In genomic region chr5:113300148-113300889, GRCm38 (mm10) we compare ENCODE assay signal across 18 mouse cellular contexts. TPM values are rescaled to one million over a fixed set of nuclear protein-coding genes. Genes with fewer than 3 reads are reported as not detected.
DNase-seq lines count a peak whose midpoint lies in the region; ATAC-seq and TF ChIP-seq lines count a peak whose summit lies in the region.
"Had no signal": no experiment of that assay in that cellular context is flagged by ENCODE, and none has a peak within 500 bp of the region (broad histone marks: within the 10 kb centered on the region; RNA-seq: fewer than 3 reads in every experiment).

No protein-coding gene starts in this region.

- no peaks in the 10 kb centered on the region for H3K36me3 ChIP-seq in intestine, embryonic 15.5 days
- H3K36me3 ChIP-seq: midbrain, embryonic 13.5 days had no signal

- WGBS in intestine, embryonic 15.5 days, result 58% methylated on average over 22 of the region's 22 CpGs

- no peak overlapping the region for H3K9ac ChIP-seq in intestine, embryonic 15.5 days
- H3K9ac ChIP-seq: midbrain, embryonic 13.5 days had no signal

- no peak for TF ChIP-seq CTCF in cortical plate, adult 2 months (IDR thresholded peaks at IDR 0.05; ENCODE audit: extremely low read depth, insufficient read depth, low read length)

- peak overlapping the region; percentile 46 for H3K4me2 ChIP-seq in intestine, embryonic 15.5 days (replicated peaks)
- H3K4me2 ChIP-seq: midbrain, embryonic 13.5 days had no signal

- H3K27me3 ChIP-seq in intestine, embryonic 15.5 days (replicated peaks), result no peaks in the 10 kb centered on the region

- H3K27ac ChIP-seq in cortical plate, adult 2 months (ENCODE audit: insufficient read depth, low read length), result peak overlapping the region; percentile 42; the same call in 1 of the 2 replicates
- peak overlapping the region; percentile 72 for H3K27ac ChIP-seq in intestine, embryonic 15.5 days
- H3K27ac ChIP-seq: heart, adult 2 months; midbrain, embryonic 13.5 days had no signal

- TF ChIP-seq POLR2A in cortical plate, adult 2 months (IDR thresholded peaks at IDR 0.05; ENCODE audit: extremely low read depth, insufficient read depth, low read length), result no peak

- DNase-seq in layer of hippocampus, adult 9-11 months, result peak; percentile 78
- no peak for DNase-seq in layer of hippocampus, postnatal 10 days (ENCODE audit: low spot score in 2 of 2)
- DNase-seq in right cerebral cortex, postnatal 25 days, result peak; percentile 85
- no peak for DNase-seq in urinary bladder, postnatal 36 days (ENCODE audit: low spot score in 2 of 2)
- DNase-seq in lung, postnatal 10 days, result no peak
- DNase-seq: adrenal gland, postnatal 10 days; heart, adult 2 months; heart, postnatal 4 days; lung, postnatal 36 days had no signal

- no peaks in the 10 kb centered on the region for H3K9me3 ChIP-seq in intestine, embryonic 15.5 days
- H3K9me3 ChIP-seq: midbrain, embryonic 13.5 days had no signal

- peaks cover 16% of the 10 kb centered on the region for H3K4me1 ChIP-seq in cortical plate, adult 2 months (ENCODE audit: control insufficient read depth, insufficient read depth, low read length)
- peaks cover 15% of the 10 kb centered on the region for H3K4me1 ChIP-seq in intestine, embryonic 15.5 days (replicated peaks)

- peak; percentile 69 for ATAC-seq in intestine, embryonic 15.5 days
- ATAC-seq: inflammation-experienced regulatory T-cells, adult 6 months; midbrain, embryonic 13.5 days had no signal

- no peak overlapping the region for H3K4me3 ChIP-seq in cortical plate, adult 2 months (ENCODE audit: insufficient read depth, low read length)
- no peak overlapping the region for H3K4me3 ChIP-seq in intestine, embryonic 15.5 days (replicated peaks)
- H3K4me3 ChIP-seq: erythroblast, embryonic 14.5 days; heart, adult 2 months; midbrain, embryonic 13.5 days had no signal

RNA-seq across cellular contexts. Expression of gene Sgsm1, which starts 10.3 kb away (rescaled TPM):
- 10 to 100 TPM; 72.2 to 77.7 TPM for total RNA-seq in layer of hippocampus, postnatal 10 days (2021)
- 57.3 and 58.1 TPM in 2 replicates for polyA plus RNA-seq in cortical plate, adult 2 months (2012; rRNA removed)
- polyA plus RNA-seq in intestine, embryonic 15.5 days (2015; fragmentation: Nextera tagmentation; extraction: Ambion mirVana), result 9.6 and 11.3 TPM in 2 replicates
- polyA plus RNA-seq: erythroblast, embryonic 14.5 days; inflammation-experienced regulatory T-cells, adult 6 months had no signal

RNA-seq across cellular contexts. Expression of gene Aym1, which starts 56.8 kb away (rescaled TPM):
- total RNA-seq in layer of hippocampus, postnatal 10 days (2021), result not detected
- polyA plus RNA-seq in cortical plate, adult 2 months (2012; rRNA removed), result 0.25 and 0.32 TPM in 2 replicates
- not detected in 2 replicates for polyA plus RNA-seq in intestine, embryonic 15.5 days (2015; fragmentation: Nextera tagmentation; extraction: Ambion mirVana)
- total RNA-seq: adrenal gland, postnatal 10 days; CH12.LX; gastrocnemius, adult 18-20 months; heart, adult 2 months; heart, postnatal 4 days; layer of hippocampus, postnatal 14 days; liver, adult 2 months had no signal
- polyA plus RNA-seq: erythroblast, embryonic 14.5 days; heart, adult 2 months; inflammation-experienced regulatory T-cells, adult 6 months; liver, adult 2 months; midbrain, embryonic 13.5 days had no signal

Comparison
In these comparisons a context has a peak if more than half of its experiments do, and no peak if none do; other contexts are left out.
1. DNase-seq: peak in layer of hippocampus, adult 9-11 months (single experiment) and right cerebral cortex, postnatal 25 days (single experiment); none in layer of hippocampus, postnatal 10 days (0 of 2), urinary bladder, postnatal 36 days (0 of 2) and lung, postnatal 10 days (single experiment).